Mouse (Mus musculus) fibroblast of lung, adult 2 months (primary cell): ENCODE results near the gene Vmn1r201.

ENCODE experiments used
- DNase-seq: peaks from one replicate; pipeline ENCODE4 v3.0.0-alpha.2; 2011; ENCODE audit warnings: low read depth

The Vmn1r201 gene

DNA sequence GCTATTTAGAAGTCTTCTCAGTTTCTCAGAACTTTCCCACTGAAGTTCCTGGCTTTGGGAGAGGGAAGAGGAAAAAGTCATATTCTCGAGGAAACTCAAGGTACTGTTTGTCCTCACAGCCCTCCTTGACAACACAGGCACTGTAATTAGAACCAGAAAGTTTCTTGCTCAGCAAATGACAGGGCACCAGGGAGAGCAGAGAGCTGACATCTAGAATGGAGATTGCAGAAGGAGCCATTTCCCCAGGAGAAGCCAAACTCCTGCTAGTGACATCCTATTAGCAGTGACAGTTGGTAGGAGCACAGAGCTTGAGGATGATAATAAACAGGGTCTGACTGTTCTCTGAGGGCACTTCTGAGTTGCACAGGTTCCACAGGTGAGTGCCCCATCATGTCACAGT is at the start of gene Vmn1r201:
Vmn1r201 (plus strand) TSS at position 301 of the 400 bp plus-strand sequence.
- no peak for DNase-seq

DNA sequence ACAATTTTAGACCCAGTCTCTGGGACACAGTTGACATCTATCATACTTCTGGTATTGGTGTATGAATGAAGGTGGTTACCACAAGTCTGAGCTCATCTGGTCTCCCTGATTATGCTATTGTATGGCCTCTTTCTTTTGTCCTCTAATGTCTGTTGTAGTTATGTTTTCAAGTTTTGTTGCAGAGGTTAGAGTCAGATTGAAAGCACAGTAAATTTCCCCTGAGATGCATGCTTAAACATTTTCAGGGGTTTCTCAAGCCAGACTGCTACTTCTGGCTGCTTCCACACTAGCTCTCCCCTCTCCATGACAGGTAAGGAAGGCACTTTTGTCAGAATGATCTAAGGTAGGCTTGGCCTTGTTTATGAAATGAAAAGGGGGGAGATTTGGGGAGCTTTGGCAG is 16.6 kb upstream of the Vmn1r201 start:
- DNase-seq = no peak

DNA sequence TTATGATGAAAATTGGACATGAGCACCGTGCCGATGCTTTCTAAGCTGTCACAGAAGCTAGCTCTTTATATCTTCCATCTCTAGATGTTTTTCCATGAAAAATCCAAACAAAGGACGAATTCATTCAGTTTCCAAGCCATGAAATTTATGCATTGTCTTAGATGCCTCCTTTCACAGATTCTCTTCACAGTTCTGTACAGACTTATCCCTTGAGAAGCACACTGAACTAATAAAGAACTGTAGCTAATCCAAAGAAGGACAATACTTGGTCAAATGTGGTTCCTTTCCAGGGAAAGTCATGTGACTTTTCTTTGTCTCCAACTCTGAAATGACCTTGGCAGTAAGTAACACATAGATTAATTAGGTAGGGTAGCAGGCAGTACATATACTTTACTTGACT is 30.7 kb downstream of the Vmn1r201 start:
- DNase-seq = no peak

DNA sequence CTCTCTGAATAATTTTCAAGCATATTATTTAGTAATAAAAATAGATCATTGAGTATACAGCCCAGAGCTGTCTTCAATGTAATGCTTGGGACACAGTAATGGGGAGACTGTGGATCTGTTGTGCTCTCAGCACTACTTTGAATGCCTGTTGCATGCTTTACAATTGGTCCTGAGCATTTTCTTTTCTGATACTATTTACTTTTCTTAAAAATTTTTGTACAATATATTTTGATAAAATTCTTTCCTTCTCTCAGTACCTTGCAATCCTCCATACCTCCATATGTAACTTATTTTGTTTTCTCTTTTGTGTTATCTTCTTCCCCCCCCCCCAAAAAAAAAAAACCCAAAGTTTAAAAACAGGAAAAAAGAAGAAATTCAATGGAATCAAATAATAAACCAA is 33.6 kb downstream of the Vmn1r201 start, which contains the start of gene Vmn1r202:
Vmn1r202 (minus strand) TSS at position 101 of the 400 bp plus-strand sequence.
- no peak for DNase-seq

DNA sequence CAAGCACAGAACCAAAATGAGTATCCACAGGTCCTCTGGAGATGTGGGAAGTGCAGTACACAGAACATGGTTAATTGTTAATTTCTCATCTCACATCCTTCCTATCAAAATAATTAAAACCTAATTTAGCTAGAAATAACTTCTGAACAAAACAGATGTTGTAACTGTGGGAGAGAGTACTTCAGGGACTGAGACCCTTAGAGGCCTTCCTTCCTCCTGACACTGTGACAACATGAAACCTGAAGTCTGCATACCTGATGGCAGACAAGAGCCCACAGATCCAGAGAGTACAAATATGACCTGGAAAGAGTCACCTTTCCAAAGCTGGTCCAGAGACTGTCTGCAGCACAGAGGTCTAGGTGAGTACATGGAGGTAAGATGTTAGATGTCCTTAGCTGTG is 46.1 kb downstream of the Vmn1r201 start, which contains the start of gene Vmn1r203:
Vmn1r203 (plus strand) TSS at position 301 of the 400 bp plus-strand sequence.
- no peak for DNase-seq
